In the genomic region with DNA sequence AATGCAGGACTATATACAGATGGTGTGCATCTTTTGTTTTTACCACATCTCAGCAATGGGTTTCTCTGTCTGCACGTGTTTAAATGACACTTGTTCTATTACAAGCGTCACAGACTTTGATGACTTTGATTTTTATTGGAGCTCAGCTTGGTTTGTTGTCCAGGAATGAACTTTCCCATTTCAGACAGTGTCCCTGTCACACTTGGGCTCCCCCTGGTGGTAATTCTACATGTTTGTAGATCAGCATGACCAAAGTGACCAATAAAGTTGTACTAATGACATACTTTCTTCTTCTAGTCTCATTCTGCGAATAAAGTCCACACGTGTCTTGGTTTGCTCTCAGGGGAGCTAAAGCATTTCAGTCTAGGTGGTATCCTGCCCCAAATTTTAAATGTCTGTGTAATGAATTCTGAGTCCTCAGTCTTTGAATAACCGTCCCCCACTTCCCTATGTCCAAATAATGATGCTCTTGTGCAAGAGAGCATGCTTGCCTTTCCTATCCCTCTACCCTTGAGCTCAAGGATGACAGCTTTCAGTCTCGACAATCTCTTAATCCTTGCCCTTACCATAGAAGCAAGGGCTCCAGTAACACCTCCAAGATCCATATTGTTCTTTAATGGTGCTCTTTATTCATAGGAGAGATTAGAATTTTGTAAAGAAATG, we compare ENCODE assay signal across 10 mouse cellular contexts. TPM values are rescaled to one million over a fixed set of nuclear protein-coding genes. Genes with fewer than 3 reads are reported as not detected.
A peak's percentile ranks its signal among the peaks of the same experiment; 100 is the strongest.
DNase-seq lines count a peak whose midpoint lies in the region; ATAC-seq and TF ChIP-seq lines count a peak whose summit lies in the region.
"Had no signal": no experiment of that assay in that cellular context is flagged by ENCODE, and none has a peak within 500 bp of the region (broad histone marks: within the 10 kb centered on the region; RNA-seq: fewer than 3 reads in every experiment).

No protein-coding gene starts in this region.

- H3K9ac ChIP-seq in heart, postnatal 0 days (replicated peaks; ENCODE audit: low read depth, low read length): no peak overlapping the region
- H3K9ac ChIP-seq: limb, embryonic 15.5 days had no signal

- H3K4me1 ChIP-seq in heart, postnatal 0 days (ENCODE audit: control insufficient read depth, insufficient read depth): no peaks in the 10 kb centered on the region
- H3K4me1 ChIP-seq: limb, embryonic 15.5 days had no signal

- 0 out of 2 replicates have a peak, but pooled peaks cover 3% of the 10 kb centered on the region for H3K9me3 ChIP-seq in heart, postnatal 0 days (replicated peaks; ENCODE audit: control insufficient read depth, low read length)
- H3K9me3 ChIP-seq: limb, embryonic 15.5 days had no signal

- no peak overlapping the region for H3K4me2 ChIP-seq in heart, postnatal 0 days (ENCODE audit: low read depth, low read length)
- H3K4me2 ChIP-seq: limb, embryonic 15.5 days had no signal

- peak; percentile 60 for DNase-seq in heart, postnatal 0 days (ENCODE audit: low spot score)
- DNase-seq in heart, adult 11 months: no peak
- peak; percentile 72 for DNase-seq in 3T3-L1 (ENCODE audit: low read depth, low spot score)
- DNase-seq in MEL-GATA-1-ER (ENCODE audit: extremely low read depth, low read depth): peak; percentile 26
- peak; percentile 11 to 16 for DNase-seq in cerebellum, postnatal 36 days
- peak; percentile 51 for DNase-seq in kidney, postnatal 14 days
- no peak for DNase-seq in spleen, adult 12 weeks (ENCODE audit: low spot score)

- WGBS in heart, postnatal 0 days: 39% methylated on average over 6 of the region's 6 CpGs

- no peaks in the 10 kb centered on the region for H3K27me3 ChIP-seq in heart, postnatal 0 days (ENCODE audit: control insufficient read depth, insufficient read depth, low read length)
- H3K27me3 ChIP-seq: limb, embryonic 15.5 days had no signal

- no peak overlapping the region for H3K27ac ChIP-seq in heart, postnatal 0 days (ENCODE audit: low read depth)
- H3K27ac ChIP-seq: limb, embryonic 15.5 days had no signal

- no peak for TF ChIP-seq EP300 in heart, postnatal 0 days (IDR thresholded peaks at IDR 0.05; ENCODE audit: low read depth)

- no peak for ATAC-seq in heart, postnatal 0 days (ENCODE audit: insufficient read depth, low read depth)
- ATAC-seq in megakaryocyte-erythroid progenitor cell, adult 5-6 weeks (replicated peaks; ENCODE audit: low FRiP score, low TSS enrichment, poor library complexity, severe bottlenecking): peak; percentile 74

- no peak overlapping the region for H3K4me3 ChIP-seq in heart, postnatal 0 days (ENCODE audit: low read depth, low read length)
- H3K4me3 ChIP-seq: limb, embryonic 15.5 days had no signal

- H3K36me3 ChIP-seq in heart, postnatal 0 days (replicated peaks; ENCODE audit: control insufficient read depth, insufficient read depth, low read length): no peaks in the 10 kb centered on the region
- H3K36me3 ChIP-seq: limb, embryonic 15.5 days had no signal

- peak; percentile 78 for TF ChIP-seq CTCF in heart, postnatal 0 days (IDR thresholded peaks at IDR 0.05; ENCODE audit: low read depth)

RNA-seq across cellular contexts. Expression of a gene that starts 1.9 kb away (rescaled TPM):
- total RNA-seq in heart, postnatal 0 days (2014; rRNA removed; ENCODE audit: low replicate concordance): not detected in 2 replicates
- polyA plus RNA-seq in heart, postnatal 0 days (2015; fragmentation: Nextera tagmentation; extraction: Ambion mirVana): not detected in 2 replicates
- total RNA-seq in megakaryocyte-erythroid progenitor cell, adult 5-6 weeks (2014; fragmentation: Nextera tagmentation): not detected in 2 replicates
- total RNA-seq in megakaryocyte-erythroid progenitor cell, adult 5-6 weeks (2017): not detected in 2 replicates
- polyA plus RNA-seq: limb, embryonic 15.5 days; stomach, embryonic 14.5 days had no signal

RNA-seq across cellular contexts. Expression of a gene that starts 9.5 kb away (rescaled TPM):
- not detected in 2 replicates for total RNA-seq in heart, postnatal 0 days (2014; rRNA removed; ENCODE audit: low replicate concordance)
- polyA plus RNA-seq in heart, postnatal 0 days (2015; fragmentation: Nextera tagmentation; extraction: Ambion mirVana): not detected in 2 replicates
- not detected in 2 replicates for total RNA-seq in megakaryocyte-erythroid progenitor cell, adult 5-6 weeks (2014; fragmentation: Nextera tagmentation)
- total RNA-seq in megakaryocyte-erythroid progenitor cell, adult 5-6 weeks (2017): not detected in 2 replicates
- polyA plus RNA-seq: limb, embryonic 15.5 days; stomach, embryonic 14.5 days had no signal

RNA-seq across cellular contexts. Expression of a gene that starts 19.2 kb away (rescaled TPM):
- not detected in 2 replicates for total RNA-seq in heart, postnatal 0 days (2014; rRNA removed; ENCODE audit: low replicate concordance)
- not detected in 2 replicates for polyA plus RNA-seq in heart, postnatal 0 days (2015; fragmentation: Nextera tagmentation; extraction: Ambion mirVana)
- total RNA-seq in megakaryocyte-erythroid progenitor cell, adult 5-6 weeks (2014; fragmentation: Nextera tagmentation): not detected in 2 replicates
- not detected in 2 replicates for total RNA-seq in megakaryocyte-erythroid progenitor cell, adult 5-6 weeks (2017)
- polyA plus RNA-seq: limb, embryonic 15.5 days; stomach, embryonic 14.5 days had no signal

RNA-seq across cellular contexts. Expression of a gene that starts 34.9 kb away (rescaled TPM):
- not detected in 2 replicates for total RNA-seq in heart, postnatal 0 days (2014; rRNA removed; ENCODE audit: low replicate concordance)
- polyA plus RNA-seq in heart, postnatal 0 days (2015; fragmentation: Nextera tagmentation; extraction: Ambion mirVana): not detected in 2 replicates
- total RNA-seq in megakaryocyte-erythroid progenitor cell, adult 5-6 weeks (2014; fragmentation: Nextera tagmentation): not detected in 2 replicates
- total RNA-seq in megakaryocyte-erythroid progenitor cell, adult 5-6 weeks (2017): not detected in 2 replicates
- polyA plus RNA-seq: limb, embryonic 15.5 days; stomach, embryonic 14.5 days had no signal

RNA-seq across cellular contexts. Expression of a gene that starts 37.9 kb away (rescaled TPM):
- 30.1 and 35.6 TPM in 2 replicates for total RNA-seq in heart, postnatal 0 days (2014; rRNA removed; ENCODE audit: low replicate concordance)
- 67.8 and 68.8 TPM in 2 replicates for polyA plus RNA-seq in heart, postnatal 0 days (2015; fragmentation: Nextera tagmentation; extraction: Ambion mirVana)
- total RNA-seq in megakaryocyte-erythroid progenitor cell, adult 5-6 weeks (2014; fragmentation: Nextera tagmentation): 18.7 and 32.2 TPM in 2 replicates
- 28.1 and 29.5 TPM in 2 replicates for total RNA-seq in megakaryocyte-erythroid progenitor cell, adult 5-6 weeks (2017)

Comparison
In these comparisons a context has a peak if more than half of its experiments do, and no peak if none do; other contexts are left out.
1. DNase-seq: peak in heart, postnatal 0 days (single experiment), 3T3-L1 (single experiment), MEL-GATA-1-ER (single experiment), cerebellum, postnatal 36 days (2 of 2) and kidney, postnatal 14 days (single experiment); none in heart, adult 11 months (single experiment) and spleen, adult 12 weeks (single experiment).